Mouse (Mus musculus) liver, postnatal 0 days (tissue): ENCODE measurements at regions not wholly inside any gene's neighbourhood (a gene's known extent, or its start where the extent isn't known, plus 50 kb on each side); places are given as distances from the start of the nearest gene placed in this dataset.

Source experiments
- ATAC-seq: fragments of 200-750 bp; cut with Nextera tagmentation; 2 replicates; pipeline ENCODE4 v1.8.0; 2017; ENCODE audit warnings: mild to moderate bottlenecking, moderate library complexity
- DNase-seq: peaks from one replicate; pipeline ENCODE4 v3.0.0-alpha.2; 2016
- H3K27ac ChIP-seq: fragments of 300-500 bp; sonication (generic); 2 replicates; pipeline ENCODE4 v1.5.1; 2014; ENCODE audit warnings: antibody characterized with exemption, moderate library complexity, mild to moderate bottlenecking, low read depth
- H3K27me3 ChIP-seq: fragments of 300-500 bp; sonication (generic); 2 replicates; pipeline ENCODE4 v1.6.1; 2014; ENCODE audit warnings: low read length, control low read depth, mixed read lengths; ENCODE audit not compliant: insufficient read depth
- H3K36me3 ChIP-seq: fragments of 300-500 bp; sonication (generic); replicated peaks from 2 replicates; pipeline ENCODE4 v1.6.1; 2014; ENCODE audit warnings: mild to moderate bottlenecking, control low read depth, low read length, moderate library complexity, mixed read lengths; ENCODE audit not compliant: insufficient read depth
- H3K4me1 ChIP-seq: fragments of 300-500 bp; sonication (generic); 2 replicates; pipeline ENCODE4 v1.6.1; 2014; ENCODE audit warnings: antibody characterized with exemption, mild to moderate bottlenecking, control low read depth; ENCODE audit not compliant: insufficient read depth
- H3K4me2 ChIP-seq: fragments of 300-500 bp; sonication (generic); 2 replicates; pipeline ENCODE4 v1.6.1; 2014; ENCODE audit warnings: low read depth, mild to moderate bottlenecking, low read length, moderate library complexity, mixed read lengths
- H3K4me3 ChIP-seq: fragments of 300-500 bp; sonication (generic); 2 replicates; pipeline ENCODE4 v1.5.1; 2014; ENCODE audit warnings: low read depth, low read length
- H3K9ac ChIP-seq: fragments of 300-500 bp; sonication (generic); replicated peaks from 2 replicates; pipeline ENCODE4 v1.6.1; 2014; ENCODE audit warnings: mild to moderate bottlenecking, moderate library complexity
- H3K9me3 ChIP-seq: fragments of 300-500 bp; sonication (generic); 2 replicates; pipeline ENCODE4 v1.6.1; 2016; ENCODE audit warnings: mild to moderate bottlenecking, control low read depth, low read length, mixed read lengths
- CTCF ChIP-seq: sonication (generic); IDR thresholded peaks from 2 replicates; pipeline ENCODE4 v1.5.1; 2016; ENCODE audit warnings: antibody characterized with exemption, low read depth
- EP300 ChIP-seq: IDR thresholded peaks from 2 replicates; pipeline ENCODE4 v1.6.1; 2016; ENCODE audit warnings: antibody characterized with exemption, low read depth, mild to moderate bottlenecking
- WGBS: fragments of 180-500 bp; shearing (Covaris S2); extraction: QIAGEN DNeasy Blood & Tissue Kit; methylation state at CpG from one replicate; pipeline ENCODE4 v1.1.7; 2014; ENCODE audit not compliant: insufficient replicate concordance; 5-methylcytosine and 5-hydroxymethylcytosine counted together

DNA sequence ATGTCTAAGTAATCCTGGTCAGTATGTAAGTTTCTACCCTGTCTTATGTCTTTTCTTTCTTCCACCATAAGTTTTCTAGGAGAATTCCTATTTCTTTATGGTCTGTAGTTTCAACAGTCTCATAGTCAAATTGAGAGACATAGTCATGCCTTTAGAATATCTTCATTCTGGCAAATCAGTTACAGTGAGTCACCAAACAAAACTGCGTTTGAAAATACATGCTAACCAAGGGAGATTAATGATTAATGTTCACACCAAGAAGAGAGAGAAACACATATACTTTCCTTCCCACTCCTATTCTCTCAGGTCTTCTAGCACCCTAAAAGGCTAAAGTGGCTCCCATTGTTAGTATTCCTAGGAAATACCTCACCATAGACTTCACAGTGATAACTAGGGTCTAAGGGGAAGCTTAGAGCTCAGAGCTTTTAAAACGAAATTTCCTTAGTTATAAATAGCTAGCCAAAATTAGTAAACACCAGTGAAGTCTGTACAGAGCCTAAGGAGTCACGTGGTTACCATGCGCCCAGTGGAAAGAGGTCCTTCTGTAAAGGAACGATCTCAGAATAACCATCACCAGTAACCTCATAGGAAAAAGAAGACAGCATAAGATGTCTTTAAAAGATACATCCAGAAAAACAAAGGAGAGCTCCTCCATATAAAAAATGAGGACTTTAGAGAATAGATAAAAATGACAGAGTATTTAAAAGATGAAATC is 281.8 kb upstream of the Htr2a start:
- ATAC-seq (no peak), DNase-seq (no peak)
- Histone ChIP-seq H3K4me3 (no peak overlapping the region), H3K9me3 (no peaks in the 10 kb centered on the region), H3K9ac (no peak overlapping the region), H3K4me2 (no peak overlapping the region), H3K27ac (no peak overlapping the region), H3K27me3 (no peaks in the 10 kb centered on the region), H3K4me1 (no peaks in the 10 kb centered on the region), H3K36me3 (no peaks in the 10 kb centered on the region)
- WGBS, result 49% methylated on average over 5 of the region's 5 CpGs
- TF ChIP-seq EP300 (no peak), CTCF (no peak)

DNA sequence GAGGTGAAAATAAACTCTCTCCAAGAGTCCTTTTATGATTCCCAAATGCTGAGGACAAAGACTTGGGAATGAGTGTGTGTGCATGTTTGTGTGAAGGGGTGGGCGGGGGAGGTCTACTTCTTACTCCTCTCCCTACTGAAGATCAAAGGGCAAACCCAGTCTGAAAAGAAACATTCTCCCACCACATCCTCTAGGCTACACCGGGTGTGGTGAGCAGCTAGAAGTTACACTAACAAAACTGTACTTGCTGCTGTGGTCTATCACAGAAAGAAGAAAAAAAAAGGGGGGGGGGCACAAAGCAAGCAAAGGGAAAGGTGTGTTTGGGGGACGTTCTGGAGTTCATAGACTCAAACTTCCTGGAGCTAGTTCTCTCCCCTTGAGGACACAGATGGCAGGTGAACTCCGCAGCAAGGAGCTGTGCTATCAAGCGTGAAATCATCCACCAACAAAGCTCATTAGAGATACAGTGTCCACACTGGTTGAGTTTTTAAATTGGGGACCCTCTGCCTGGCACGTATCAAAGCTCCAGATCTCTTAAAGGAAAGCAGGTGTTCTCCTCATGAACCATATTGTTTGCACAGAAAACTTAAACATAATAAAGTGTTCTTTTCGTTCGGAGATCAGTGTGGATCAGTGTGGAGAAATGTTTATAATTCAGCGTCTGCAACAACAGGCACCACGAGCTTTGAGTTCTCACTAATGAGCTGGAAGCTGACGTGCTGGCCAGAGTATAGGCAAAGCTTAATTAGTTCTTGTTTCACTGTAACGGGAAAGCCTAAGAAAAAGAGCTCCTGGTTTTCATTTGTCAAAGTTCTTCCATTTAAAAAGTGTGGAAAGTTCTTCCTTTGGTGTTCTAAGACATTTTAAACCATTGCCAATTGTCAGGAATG is 280.7 kb upstream of the Htr2a start:
- 64% methylated on average over 12 of the region's 12 CpGs for WGBS
- Histone ChIP-seq H3K27me3 (no peaks in the 10 kb centered on the region), H3K27ac (no peak overlapping the region), H3K9me3 (no peaks in the 10 kb centered on the region), H3K36me3 (no peaks in the 10 kb centered on the region), H3K4me2 (no peak overlapping the region), H3K9ac (no peak overlapping the region), H3K4me3 (no peak overlapping the region), H3K4me1 (no peaks in the 10 kb centered on the region)
- no peak for TF ChIP-seq EP300
- no peak for TF ChIP-seq CTCF
- ATAC-seq (no peak), DNase-seq (no peak)

- TF ChIP-seq CTCF, result no peak
- no peak for TF ChIP-seq EP300
- DNase-seq, result no peak
- Histone ChIP-seq H3K27me3 (no peaks in the 10 kb centered on the region), H3K9ac (no peak overlapping the region), H3K36me3 (no peaks in the 10 kb centered on the region), H3K4me2 (no peak overlapping the region), H3K4me3 (no peak overlapping the region), H3K4me1 (no peaks in the 10 kb centered on the region), H3K9me3 (no peaks in the 10 kb centered on the region), H3K27ac (no peak overlapping the region)
- 74% methylated on average over 7 of the region's 7 CpGs for WGBS
- ATAC-seq, result no peak
Observed at GRCm38 (mm10) chr14:74384481-74384880, 256.2 kb upstream of the Htr2a start.

DNA sequence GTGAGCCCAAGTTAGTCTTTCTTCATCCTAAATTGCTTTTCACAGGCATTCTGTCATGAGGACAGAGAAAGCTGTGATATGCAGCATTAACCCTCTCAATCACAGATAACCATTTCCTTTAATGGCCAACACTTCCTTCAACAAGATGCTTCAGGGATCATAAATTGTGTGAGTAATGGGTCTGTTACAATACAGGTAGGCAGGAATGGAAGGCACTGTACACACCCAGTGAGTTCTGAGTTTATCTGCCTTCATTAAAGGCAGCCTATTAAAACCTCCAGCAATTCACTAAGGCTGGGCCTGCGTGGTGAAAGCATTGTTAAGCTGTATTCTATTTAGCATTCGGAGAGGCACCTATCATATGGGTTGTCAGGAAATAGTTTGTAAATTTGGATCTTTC is 248.2 kb upstream of the Htr2a start:
- Histone ChIP-seq H3K9ac (no peak overlapping the region), H3K9me3 (no peaks in the 10 kb centered on the region), H3K4me1 (no peaks in the 10 kb centered on the region), H3K4me2 (no peak overlapping the region), H3K36me3 (no peaks in the 10 kb centered on the region), H3K27ac (no peak overlapping the region), H3K27me3 (no peaks in the 10 kb centered on the region), H3K4me3 (no peak overlapping the region)
- TF ChIP-seq CTCF (no peak), EP300 (no peak)
- 70% methylated on average over 2 of the region's 2 CpGs for WGBS
- DNase-seq (no peak), ATAC-seq (no peak)

- H3K27me3 ChIP-seq, result no peaks in the 10 kb centered on the region
- no peak overlapping the region for H3K9ac ChIP-seq
- H3K4me3 ChIP-seq, result no peak overlapping the region
- H3K4me1 ChIP-seq, result no peaks in the 10 kb centered on the region
- TF ChIP-seq EP300 (no peak), CTCF (no peak)
- WGBS, result 59% methylated on average over 3 of the region's 3 CpGs
- H3K36me3 ChIP-seq, result no peaks in the 10 kb centered on the region
- H3K4me2 ChIP-seq, result no peak overlapping the region
- H3K27ac ChIP-seq, result no peak overlapping the region
- H3K9me3 ChIP-seq, result no peaks in the 10 kb centered on the region
- ATAC-seq (no peak), DNase-seq (no peak)
Observed at GRCm38 (mm10) chr14:74397202-74397601, 243.4 kb upstream of the Htr2a start.

GRCm38 (mm10) chr14:74409441-74409840 is 231.2 kb upstream of the Htr2a start:
- 44% methylated on average over 1 of the region's 1 CpGs for WGBS
- Histone ChIP-seq H3K4me2 (no peak overlapping the region), H3K4me1 (no peaks in the 10 kb centered on the region), H3K27me3 (no peaks in the 10 kb centered on the region), H3K4me3 (no peak overlapping the region), H3K9me3 (no peaks in the 10 kb centered on the region), H3K36me3 (no peaks in the 10 kb centered on the region), H3K27ac (no peak overlapping the region), H3K9ac (no peak overlapping the region)
- ATAC-seq (no peak), DNase-seq (no peak)
- TF ChIP-seq EP300 (no peak), CTCF (no peak)
